Mouse (Mus musculus): ENCODE results near the gene Kndc1.

DNA sequence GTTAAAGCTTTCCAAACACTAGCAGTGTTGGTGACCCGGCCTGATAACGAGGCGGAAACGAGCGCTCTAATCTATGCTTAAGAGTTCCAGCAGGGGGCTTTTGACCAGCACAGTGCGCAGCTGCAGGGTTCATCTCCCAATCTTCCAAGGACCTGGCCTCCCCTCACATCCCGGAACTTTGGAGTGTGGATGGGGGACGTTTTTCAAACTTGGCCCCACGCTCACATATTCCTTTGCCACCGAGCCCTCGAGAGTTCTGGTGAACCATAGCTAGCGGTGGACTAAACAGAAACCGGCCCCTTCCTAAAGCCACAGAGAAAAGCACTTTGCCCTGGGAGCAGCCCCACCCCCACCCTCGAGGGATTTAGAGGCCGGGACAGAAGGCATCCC is 55.4 kb downstream of the Kndc1 start:
- TF ChIP-seq CTCF (conservative IDR thresholded peaks at IDR 0.05; ENCODE audit: insufficient read depth, insufficient read length, low read depth, low read length) = peak; percentile 34; the same call in 1 of the 2 replicates
- no peak for TF ChIP-seq POLR2A (IDR thresholded peaks at IDR 0.05; ENCODE audit: low read depth, low read length)
